Mouse (Mus musculus): ENCODE data around the gene Mef2a. TPM values are rescaled to one million over a fixed set of nuclear protein-coding genes. Genes with fewer than 3 reads are reported as not detected.

Gene Mef2a
- polyA plus RNA-seq, 1 experiment from 2014 or later: 31.6 TPM

DNA sequence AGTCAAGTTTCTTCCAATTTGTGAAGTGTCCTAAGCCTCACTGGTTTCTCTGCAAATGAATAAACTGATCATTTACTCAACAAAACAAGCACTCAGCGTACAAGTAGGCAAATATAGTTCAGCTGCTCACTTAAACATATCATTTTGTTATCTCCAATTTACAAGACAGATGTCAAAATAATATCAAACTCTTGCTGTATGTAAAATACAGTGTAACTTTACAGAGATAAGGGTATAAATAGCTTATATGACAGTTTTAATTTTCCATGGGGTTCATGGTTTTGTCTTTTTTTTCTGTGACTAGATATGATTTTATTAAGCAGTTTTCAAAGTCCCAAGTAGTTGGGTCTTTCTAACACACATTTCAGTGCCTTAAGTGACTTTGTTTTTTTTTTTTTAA lies 127.4 kb downstream of the Mef2a start:
- DNase-seq (ENCODE audit: low spot score) (no peak), ATAC-seq (ENCODE audit: insufficient read depth, low FRiP score, low TSS enrichment) (no peak)
- WGBS: 98% methylated on average over 1 of the region's 1 CpGs
- no peak overlapping the region for H3K4me2 ChIP-seq (ENCODE audit: low read depth)
- H3K4me1 ChIP-seq (ENCODE audit: control insufficient read depth, insufficient read depth, low read length): no peaks in the 10 kb centered on the region
- no peak overlapping the region for H3K4me3 ChIP-seq (ENCODE audit: low read depth, low read length)
- no peaks in the 10 kb centered on the region for H3K36me3 ChIP-seq (ENCODE audit: control insufficient read depth, insufficient read depth, low read length)
- H3K9ac ChIP-seq (ENCODE audit: low read length): no peak overlapping the region
- no peak overlapping the region for H3K27ac ChIP-seq (ENCODE audit: low read depth, low read length)
- no peaks in the 10 kb centered on the region for H3K9me3 ChIP-seq (ENCODE audit: control insufficient read depth, low read length)
- no peaks in the 10 kb centered on the region for H3K27me3 ChIP-seq (ENCODE audit: control insufficient read depth, insufficient read depth, low read length)

DNA sequence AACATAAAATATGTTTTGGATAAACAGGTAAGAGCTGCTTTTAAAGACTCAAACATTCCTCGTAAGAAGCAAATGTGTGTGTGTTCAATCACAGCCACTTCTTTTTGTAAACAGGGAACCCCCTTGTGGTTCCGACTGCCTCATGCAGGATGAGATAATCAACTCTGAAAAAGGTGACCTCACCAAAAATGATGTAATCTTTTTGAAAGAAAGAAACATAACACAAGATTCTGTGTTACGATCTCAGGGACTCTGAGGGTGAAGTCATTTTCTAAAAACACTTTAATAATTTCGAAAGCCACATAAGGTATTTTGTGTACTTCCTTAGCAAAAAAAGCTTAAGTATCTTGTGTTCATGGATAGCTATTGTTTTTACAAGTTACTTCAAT lies 128.8 kb downstream of the Mef2a start:
- H3K4me2 ChIP-seq (ENCODE audit: low read depth): no peak overlapping the region
- ATAC-seq (ENCODE audit: insufficient read depth, low FRiP score, low TSS enrichment) (no peak), DNase-seq (ENCODE audit: low spot score) (no peak)
- no peak overlapping the region for H3K9ac ChIP-seq (ENCODE audit: low read length)
- no peaks in the 10 kb centered on the region for H3K27me3 ChIP-seq (ENCODE audit: control insufficient read depth, insufficient read depth, low read length)
- H3K4me1 ChIP-seq (ENCODE audit: control insufficient read depth, insufficient read depth, low read length): no peaks in the 10 kb centered on the region
- no peaks in the 10 kb centered on the region for H3K9me3 ChIP-seq (ENCODE audit: control insufficient read depth, low read length)
- no peaks in the 10 kb centered on the region; the same call in 1 of the 2 replicates for H3K36me3 ChIP-seq (ENCODE audit: control insufficient read depth, insufficient read depth, low read length)
- no peak overlapping the region for H3K4me3 ChIP-seq (ENCODE audit: low read depth, low read length)
- H3K27ac ChIP-seq (ENCODE audit: low read depth, low read length): no peak overlapping the region
- WGBS: 84% methylated on average over 4 of the region's 4 CpGs

DNA sequence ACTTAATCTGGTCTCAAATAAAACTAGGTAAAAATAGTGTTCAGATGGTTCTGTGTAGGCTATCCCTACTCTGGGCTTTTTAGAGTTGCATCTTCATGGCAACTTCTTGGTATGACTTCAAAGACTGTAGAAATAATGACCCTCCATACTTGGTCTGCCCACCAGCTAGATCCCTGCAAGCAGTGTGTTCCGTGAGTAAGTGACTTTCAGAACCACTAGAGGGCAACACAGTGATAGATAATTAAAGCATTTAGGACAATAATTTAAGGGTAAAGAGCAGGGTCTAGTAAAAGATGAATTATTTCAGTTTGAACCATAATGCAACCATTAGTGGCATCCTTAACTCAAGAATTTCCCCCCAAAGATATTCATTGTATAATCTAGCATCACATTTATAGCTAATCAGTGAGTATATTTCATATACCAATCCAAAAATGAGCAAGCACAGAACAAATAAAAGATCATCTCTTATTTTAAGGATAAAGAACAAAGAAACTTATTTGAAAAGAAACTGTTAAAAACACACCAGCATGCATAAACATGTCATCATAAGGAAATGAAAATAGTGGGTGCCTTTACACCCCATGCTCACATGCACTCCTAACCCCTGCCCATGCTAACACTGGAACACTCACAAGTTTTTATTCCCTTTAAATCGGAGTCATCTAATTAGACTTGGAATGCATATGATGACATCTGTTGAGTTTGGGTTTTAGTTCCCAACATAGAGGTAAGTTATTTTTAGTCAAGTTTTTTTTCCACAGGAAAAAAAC lies 129.4 kb downstream of the Mef2a start:
- H3K27me3 ChIP-seq (ENCODE audit: control insufficient read depth, insufficient read depth, low read length): no peaks in the 10 kb centered on the region
- H3K27ac ChIP-seq (ENCODE audit: low read depth, low read length): no peak overlapping the region
- 62% methylated on average over 2 of the region's 2 CpGs for WGBS
- no peak overlapping the region for H3K4me2 ChIP-seq (ENCODE audit: low read depth)
- DNase-seq (ENCODE audit: low spot score) (no peak), ATAC-seq (ENCODE audit: insufficient read depth, low FRiP score, low TSS enrichment) (no peak)
- no peaks in the 10 kb centered on the region for H3K4me1 ChIP-seq (ENCODE audit: control insufficient read depth, insufficient read depth, low read length)
- H3K4me3 ChIP-seq (ENCODE audit: low read depth, low read length): no peak overlapping the region
- no peaks in the 10 kb centered on the region for H3K9me3 ChIP-seq (ENCODE audit: control insufficient read depth, low read length)
- no peaks in the 10 kb centered on the region; the same call in 1 of the 2 replicates for H3K36me3 ChIP-seq (ENCODE audit: control insufficient read depth, insufficient read depth, low read length)
- no peak overlapping the region for H3K9ac ChIP-seq (ENCODE audit: low read length)

DNA sequence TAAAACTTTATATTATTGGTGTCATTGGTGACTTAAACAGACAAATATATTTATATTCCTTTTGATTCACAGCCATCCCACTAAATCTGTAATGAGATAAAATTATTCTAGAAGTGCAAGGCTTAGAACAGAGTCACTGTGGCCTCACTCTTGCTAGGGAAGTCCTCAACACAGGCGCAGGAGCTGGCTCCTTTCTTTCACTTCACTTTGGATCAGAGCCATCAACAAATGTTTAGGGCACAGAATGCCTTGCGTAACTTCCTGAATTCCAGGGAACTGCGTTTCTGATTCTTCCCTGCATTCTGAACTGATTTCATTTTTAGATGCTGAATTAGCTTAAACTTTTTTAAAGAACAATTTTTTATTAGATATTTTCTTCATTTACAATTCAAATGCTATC lies 130.7 kb downstream of the Mef2a start:
- H3K9me3 ChIP-seq (ENCODE audit: control insufficient read depth, low read length): no peaks in the 10 kb centered on the region
- H3K27ac ChIP-seq (ENCODE audit: low read depth, low read length): no peak overlapping the region
- H3K4me3 ChIP-seq (ENCODE audit: low read depth, low read length): no peak overlapping the region
- peaks cover 2% of the 10 kb centered on the region; the same call in 1 of the 2 replicates for H3K36me3 ChIP-seq (ENCODE audit: control insufficient read depth, insufficient read depth, low read length)
- no peak overlapping the region for H3K4me2 ChIP-seq (ENCODE audit: low read depth)
- no peaks in the 10 kb centered on the region for H3K4me1 ChIP-seq (ENCODE audit: control insufficient read depth, insufficient read depth, low read length)
- no peak for DNase-seq (ENCODE audit: low spot score)
- no peak overlapping the region for H3K9ac ChIP-seq (ENCODE audit: low read length)
- no peaks in the 10 kb centered on the region for H3K27me3 ChIP-seq (ENCODE audit: control insufficient read depth, insufficient read depth, low read length)
- no peak for ATAC-seq (ENCODE audit: insufficient read depth, low FRiP score, low TSS enrichment)
- 97% methylated on average over 3 of the region's 3 CpGs for WGBS

DNA sequence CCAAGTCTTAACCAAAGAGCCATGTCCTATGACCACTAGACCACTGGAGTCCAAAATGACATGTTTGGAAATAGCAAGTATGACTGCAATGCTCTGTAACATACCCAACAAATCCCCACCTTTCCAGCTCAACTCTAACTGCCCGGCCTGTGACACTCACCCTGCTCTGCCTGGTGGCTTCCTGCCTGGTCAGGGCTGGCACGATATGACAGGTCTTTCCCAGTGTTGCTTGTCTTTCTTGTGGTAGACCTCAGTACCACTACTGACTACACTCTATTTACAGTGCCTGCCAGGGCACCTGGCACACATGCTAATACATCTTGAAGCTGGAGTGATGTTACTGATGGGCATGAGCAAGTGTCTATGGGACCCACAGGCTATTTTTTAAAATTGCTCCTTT lies 134.9 kb downstream of the Mef2a start:
- DNase-seq (ENCODE audit: low spot score) (no peak), ATAC-seq (ENCODE audit: insufficient read depth, low FRiP score, low TSS enrichment) (no peak)
- peaks cover 2% of the 10 kb centered on the region; the same call in 1 of the 2 replicates for H3K36me3 ChIP-seq (ENCODE audit: control insufficient read depth, insufficient read depth, low read length)
- no peak overlapping the region for H3K27ac ChIP-seq (ENCODE audit: low read depth, low read length)
- no peak overlapping the region for H3K9ac ChIP-seq (ENCODE audit: low read length)
- H3K4me2 ChIP-seq (ENCODE audit: low read depth): no peak overlapping the region
- H3K27me3 ChIP-seq (ENCODE audit: control insufficient read depth, insufficient read depth, low read length): no peaks in the 10 kb centered on the region
- no peaks in the 10 kb centered on the region for H3K9me3 ChIP-seq (ENCODE audit: control insufficient read depth, low read length)
- no peak overlapping the region for H3K4me3 ChIP-seq (ENCODE audit: low read depth, low read length)
- 92% methylated on average over 2 of the region's 2 CpGs for WGBS
- no peaks in the 10 kb centered on the region for H3K4me1 ChIP-seq (ENCODE audit: control insufficient read depth, insufficient read depth, low read length)

DNA sequence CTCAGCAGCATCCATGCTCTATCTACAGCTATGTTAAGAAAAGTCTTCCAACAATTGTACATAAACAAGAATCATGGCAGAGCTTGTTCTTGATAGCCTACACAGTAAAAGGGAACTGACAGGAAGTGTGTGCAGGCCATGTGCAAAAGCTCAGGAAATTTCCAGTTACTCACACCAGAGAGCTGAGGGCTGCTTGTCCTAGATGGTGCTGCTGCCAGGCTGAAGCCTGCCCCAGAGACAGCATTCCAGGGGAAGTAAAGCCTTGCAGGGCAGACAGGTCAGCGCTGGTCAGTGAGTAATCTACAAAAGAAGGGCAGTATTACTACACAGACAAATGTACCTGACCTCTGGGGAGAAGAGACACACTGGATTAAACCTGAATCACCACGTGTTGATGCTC lies 136.3 kb downstream of the Mef2a start:
- 91% methylated on average over 2 of the region's 2 CpGs for WGBS
- Histone ChIP-seq H3K4me2 (ENCODE audit: low read depth) (no peak overlapping the region), H3K36me3 (ENCODE audit: control insufficient read depth, insufficient read depth, low read length) (peaks cover 2% of the 10 kb centered on the region; the same call in 1 of the 2 replicates)

DNA sequence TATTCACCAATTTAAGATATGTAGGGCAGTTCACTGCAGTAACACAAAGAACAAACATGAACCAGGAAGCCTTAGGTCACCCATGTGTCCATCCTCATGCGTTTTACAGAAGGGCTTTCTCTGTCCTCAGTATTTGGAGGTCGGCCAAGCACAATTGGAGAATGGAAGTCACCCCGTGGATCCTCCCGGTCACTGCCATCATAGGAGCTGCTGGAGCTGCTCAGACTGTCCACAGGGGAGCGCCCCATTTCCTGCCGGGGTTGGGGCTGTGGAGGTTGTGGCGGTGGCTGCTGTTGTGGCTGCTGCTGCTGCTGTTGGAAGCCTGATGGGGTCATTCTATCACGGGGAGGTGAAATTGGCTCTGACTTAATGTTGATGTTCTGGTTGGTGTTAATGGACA lies 137.9 kb downstream of the Mef2a start:
- Histone ChIP-seq H3K4me3 (ENCODE audit: low read depth, low read length) (no peak overlapping the region), H3K36me3 (ENCODE audit: control insufficient read depth, insufficient read depth, low read length) (peaks cover 2% of the 10 kb centered on the region; the same call in 1 of the 2 replicates), H3K27ac (ENCODE audit: low read depth, low read length) (no peak overlapping the region), H3K27me3 (ENCODE audit: control insufficient read depth, insufficient read depth, low read length) (no peaks in the 10 kb centered on the region), H3K4me2 (ENCODE audit: low read depth) (no peak overlapping the region), H3K4me1 (ENCODE audit: control insufficient read depth, insufficient read depth, low read length) (no peaks in the 10 kb centered on the region), H3K9ac (ENCODE audit: low read length) (no peak overlapping the region), H3K9me3 (ENCODE audit: control insufficient read depth, low read length) (no peaks in the 10 kb centered on the region)
- peak; percentile 23 for DNase-seq (ENCODE audit: low spot score)
- WGBS: 79% methylated on average over 8 of the region's 8 CpGs
- ATAC-seq (ENCODE audit: insufficient read depth, low FRiP score, low TSS enrichment): no peak

More for the DNA sequence above, 136.3 kb downstream of the Mef2a start:
- H3K9ac ChIP-seq (ENCODE audit: low read length): no peak overlapping the region
- no peaks in the 10 kb centered on the region for H3K27me3 ChIP-seq (ENCODE audit: control insufficient read depth, insufficient read depth, low read length)
- H3K27ac ChIP-seq (ENCODE audit: low read depth, low read length): no peak overlapping the region
- DNase-seq (ENCODE audit: low spot score) (no peak), ATAC-seq (ENCODE audit: insufficient read depth, low FRiP score, low TSS enrichment) (no peak)
- no peaks in the 10 kb centered on the region for H3K9me3 ChIP-seq (ENCODE audit: control insufficient read depth, low read length)
- H3K4me1 ChIP-seq (ENCODE audit: control insufficient read depth, insufficient read depth, low read length): no peaks in the 10 kb centered on the region
- no peak overlapping the region for H3K4me3 ChIP-seq (ENCODE audit: low read depth, low read length)

DNA sequence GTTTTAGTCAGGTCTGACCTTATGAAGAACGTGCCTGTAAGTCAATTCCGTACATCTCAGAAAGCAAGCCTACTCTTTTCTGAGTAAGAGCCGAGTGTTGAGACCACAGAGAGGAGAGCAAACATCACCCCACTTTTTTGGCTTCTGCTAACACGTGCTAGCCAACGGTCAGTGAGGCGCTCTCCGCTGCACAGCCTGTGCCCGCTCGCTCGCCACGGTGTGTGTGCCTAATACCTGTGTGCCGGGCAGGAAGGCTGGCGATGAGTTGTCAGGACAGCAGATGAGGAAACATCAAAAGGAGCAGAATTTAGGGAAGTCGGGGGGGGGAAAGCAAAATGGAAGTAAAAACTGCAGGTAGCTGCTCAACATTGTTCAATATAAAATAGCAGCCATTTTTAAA lies 140.2 kb downstream of the Mef2a start:
- no peak overlapping the region for H3K9ac ChIP-seq (ENCODE audit: low read length)
- WGBS: 96% methylated on average over 14 of the region's 14 CpGs
- ATAC-seq (ENCODE audit: insufficient read depth, low FRiP score, low TSS enrichment): no peak

DNA sequence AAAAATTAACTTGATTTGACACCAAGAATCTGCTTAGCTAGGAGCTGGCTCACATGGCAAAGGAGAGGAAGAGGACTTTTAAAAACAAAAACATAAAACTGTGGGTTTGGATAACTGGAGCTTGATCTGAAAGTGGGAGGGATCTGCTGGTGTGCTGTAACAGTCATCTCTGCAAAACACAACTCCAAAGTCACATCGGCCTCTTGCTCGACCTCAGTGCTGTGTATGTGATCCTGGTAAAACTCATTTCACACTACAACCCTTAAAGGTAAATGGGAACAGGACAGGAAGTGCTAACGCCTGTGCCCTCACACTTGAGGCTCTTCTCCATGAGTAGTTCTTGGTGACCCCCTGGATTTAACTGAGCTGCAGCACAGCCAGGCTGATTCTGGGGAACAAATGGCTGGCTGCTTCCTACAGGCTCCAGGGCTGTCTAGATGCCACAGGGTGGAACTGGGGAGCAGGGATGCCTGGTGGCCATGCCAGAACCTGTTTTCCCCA lies 142.0 kb downstream of the Mef2a start:
- Histone ChIP-seq H3K4me1 (ENCODE audit: control insufficient read depth, insufficient read depth, low read length) (no peaks in the 10 kb centered on the region), H3K27ac (ENCODE audit: low read depth, low read length) (0 out of 2 replicates have a peak overlapping the region, but pooled peaks have one; percentile 39), H3K9ac (ENCODE audit: low read length) (no peak overlapping the region), H3K36me3 (ENCODE audit: control insufficient read depth, insufficient read depth, low read length) (peaks cover 2% of the 10 kb centered on the region; the same call in 1 of the 2 replicates), H3K9me3 (ENCODE audit: control insufficient read depth, low read length) (no peaks in the 10 kb centered on the region), H3K27me3 (ENCODE audit: control insufficient read depth, insufficient read depth, low read length) (no peaks in the 10 kb centered on the region), H3K4me3 (ENCODE audit: low read depth, low read length) (no peak overlapping the region), H3K4me2 (ENCODE audit: low read depth) (no peak overlapping the region)
- DNase-seq (ENCODE audit: low spot score): no peak
- ATAC-seq (ENCODE audit: insufficient read depth, low FRiP score, low TSS enrichment): no peak
- 79% methylated on average over 3 of the region's 3 CpGs for WGBS

More for the DNA sequence above, 140.2 kb downstream of the Mef2a start:
- Histone ChIP-seq H3K27ac (ENCODE audit: low read depth, low read length) (no peak overlapping the region), H3K4me2 (ENCODE audit: low read depth) (no peak overlapping the region), H3K36me3 (ENCODE audit: control insufficient read depth, insufficient read depth, low read length) (peaks cover 2% of the 10 kb centered on the region; the same call in 1 of the 2 replicates), H3K4me3 (ENCODE audit: low read depth, low read length) (no peak overlapping the region), H3K4me1 (ENCODE audit: control insufficient read depth, insufficient read depth, low read length) (no peaks in the 10 kb centered on the region), H3K27me3 (ENCODE audit: control insufficient read depth, insufficient read depth, low read length) (no peaks in the 10 kb centered on the region), H3K9me3 (ENCODE audit: control insufficient read depth, low read length) (no peaks in the 10 kb centered on the region)
- no peak for DNase-seq (ENCODE audit: low spot score)

All from neural tube, embryonic 11.5 days (tissue).